In the genomic region with DNA sequence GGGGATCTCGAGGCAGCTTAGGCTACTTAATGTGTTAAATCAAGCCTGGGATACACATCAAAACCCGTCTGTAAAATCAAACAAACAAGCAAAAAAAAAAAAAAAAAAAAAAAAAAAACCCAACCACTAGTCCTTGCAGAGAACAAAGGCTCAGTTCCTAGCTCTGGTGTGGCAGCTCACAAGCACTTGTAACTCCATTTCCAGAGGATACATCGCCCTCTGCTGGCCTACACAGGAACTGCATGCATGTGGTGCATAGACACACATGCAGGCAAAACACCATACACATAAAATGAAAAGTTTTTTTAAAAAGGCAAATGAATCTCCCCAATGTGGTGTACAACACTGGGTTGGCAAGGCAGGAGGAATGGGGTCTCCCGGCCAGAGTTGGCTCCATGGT, we compare ENCODE assay signal across 8 mouse cellular contexts. TPM values are rescaled to one million over a fixed set of nuclear protein-coding genes. Genes with fewer than 3 reads are reported as not detected.
A peak's percentile ranks its signal among the peaks of the same experiment; 100 is the strongest.
DNase-seq lines count a peak whose midpoint lies in the region; ATAC-seq and TF ChIP-seq lines count a peak whose summit lies in the region.

No protein-coding gene starts in this region.

- H3K4me2 ChIP-seq in intestine, embryonic 16.5 days (ENCODE audit: low read depth, low read length) = no peak overlapping the region

- H3K27me3 ChIP-seq in intestine, embryonic 16.5 days (replicated peaks; ENCODE audit: control insufficient read depth, insufficient read depth, low read length) = no peaks in the 10 kb centered on the region

- peak; percentile 79 for ATAC-seq in erythroblast, adult 5-6 weeks (replicated peaks; ENCODE audit: low FRiP score, poor library complexity, severe bottlenecking)
- peak; percentile 29; the same call in 1 of the 2 replicates for ATAC-seq in intestine, embryonic 16.5 days
- ATAC-seq in inflammation-experienced regulatory T-cells, adult 6 months = no peak

- WGBS in bone marrow, adult 2 months = 63% methylated on average over 4 of the region's 4 CpGs
- WGBS in intestine, embryonic 16.5 days = 44% methylated on average over 4 of the region's 4 CpGs

- H3K4me3 ChIP-seq in bone marrow, adult 2 months (replicated peaks; ENCODE audit: control insufficient read depth, low read depth, low read length) = no peak overlapping the region
- H3K4me3 ChIP-seq in intestine, embryonic 16.5 days (ENCODE audit: low read length) = no peak overlapping the region

- H3K9ac ChIP-seq in intestine, embryonic 16.5 days (ENCODE audit: low read depth, low read length) = no peak overlapping the region

- TF ChIP-seq CTCF in bone marrow, adult 2 months (IDR thresholded peaks at IDR 0.05; ENCODE audit: control insufficient read depth, insufficient read depth, low read length) = peak; percentile 84

- H3K4me1 ChIP-seq in bone marrow, adult 2 months (ENCODE audit: control insufficient read depth, insufficient read depth, low read length) = no peaks in the 10 kb centered on the region; the same call in 1 of the 2 replicates
- no peaks in the 10 kb centered on the region for H3K4me1 ChIP-seq in intestine, embryonic 16.5 days (ENCODE audit: control insufficient read depth, insufficient read depth, low read length)

- no peaks in the 10 kb centered on the region for H3K36me3 ChIP-seq in intestine, embryonic 16.5 days (ENCODE audit: control insufficient read depth, insufficient read depth, low read length)

- H3K9me3 ChIP-seq in intestine, embryonic 16.5 days (ENCODE audit: control insufficient read depth, low read length) = no peaks in the 10 kb centered on the region

- peak; percentile 52 for DNase-seq in ovary, postnatal 10 days (ENCODE audit: low spot score)
- no peak for DNase-seq in ovary, adult 18-20 months (ENCODE audit: low spot score)
- DNase-seq in lung, postnatal 10 days = peak; percentile 79
- DNase-seq in spleen, adult 18-20 months = peak; percentile 29 to 63

- no peak for TF ChIP-seq POLR2A in bone marrow, adult 2 months (IDR thresholded peaks at IDR 0.05; ENCODE audit: borderline replicate concordance, control insufficient read depth, low read depth, low read length)

- H3K27ac ChIP-seq in bone marrow, adult 2 months (ENCODE audit: control insufficient read depth, insufficient read depth, low read depth, low read length, poor library complexity) = no peak overlapping the region
- peak overlapping the region; percentile 76 for H3K27ac ChIP-seq in intestine, embryonic 16.5 days (ENCODE audit: low read length)

RNA-seq across cellular contexts. Expression of gene Slc7a8, which starts 4.2 kb away (rescaled TPM):
- polyA plus RNA-seq in bone marrow, adult 2 months (2011; ENCODE audit: insufficient read depth, insufficient read length, low replicate concordance, missing spikeins) = 2.6 and 4.5 TPM in 2 replicates
- 7.7 and 10.8 TPM in 2 replicates for total RNA-seq in erythroblast, adult 5-6 weeks (2015; ENCODE audit: low replicate concordance)
- total RNA-seq in erythroblast, adult 5-6 weeks (2017; ENCODE audit: low replicate concordance) = 1.4 and 1.8 TPM in 2 replicates
- polyA plus RNA-seq in intestine, embryonic 16.5 days (2015; fragmentation: Nextera tagmentation; extraction: Ambion mirVana) = 45.7 and 60.3 TPM in 2 replicates
- polyA plus RNA-seq in inflammation-experienced regulatory T-cells, adult 6 months (2017; shearing (Covaris generic)) = under 1 TPM in 2 of 3 experiments, not detected in 1; 0.20 to 0.29 TPM

RNA-seq across cellular contexts. Expression of gene Rnf212b, which starts 28.0 kb away (rescaled TPM):
- not detected in 2 replicates for polyA plus RNA-seq in bone marrow, adult 2 months (2011; ENCODE audit: insufficient read depth, insufficient read length, low replicate concordance, missing spikeins)
- not detected in 2 replicates for total RNA-seq in erythroblast, adult 5-6 weeks (2015; ENCODE audit: low replicate concordance)
- total RNA-seq in erythroblast, adult 5-6 weeks (2017; ENCODE audit: low replicate concordance) = 1.0 TPM in 1 of 2 replicates, not detected in the other
- polyA plus RNA-seq in intestine, embryonic 16.5 days (2015; fragmentation: Nextera tagmentation; extraction: Ambion mirVana) = 0.13 TPM in 1 of 2 replicates, not detected in the other
- not detected for polyA plus RNA-seq in inflammation-experienced regulatory T-cells, adult 6 months (2017; shearing (Covaris generic))
